ENCODE assay signal across 9 mouse cellular contexts in genomic region chr5:120502147-120502621, GRCm38 (mm10). TPM values are rescaled to one million over a fixed set of nuclear protein-coding genes. Genes with fewer than 3 reads are reported as not detected.
DNase-seq lines count a peak whose midpoint lies in the region; ATAC-seq and TF ChIP-seq lines count a peak whose summit lies in the region.
"Had no signal": no experiment of that assay in that cellular context is flagged by ENCODE, and none has a peak within 500 bp of the region (broad histone marks: within the 10 kb centered on the region; RNA-seq: fewer than 3 reads in every experiment).

No protein-coding gene starts in this region.

- WGBS in lung, postnatal 0 days: 60% methylated on average over 9 of the region's 9 CpGs
- 57% methylated on average over 9 of the region's 9 CpGs for WGBS in lung, adult 2 months
- 49% methylated on average over 9 of the region's 9 CpGs for WGBS in embryonic facial prominence, embryonic 15.5 days
- WGBS in midbrain, embryonic 15.5 days: 73% methylated on average over 9 of the region's 9 CpGs

- no peaks in the 10 kb centered on the region for H3K36me3 ChIP-seq in lung, postnatal 0 days (ENCODE audit: insufficient read depth, low read length)
- H3K36me3 ChIP-seq in embryonic facial prominence, embryonic 15.5 days: 0 out of 2 replicates have a peak, but pooled peaks cover 5% of the 10 kb centered on the region
- no peaks in the 10 kb centered on the region for H3K36me3 ChIP-seq in midbrain, embryonic 15.5 days (replicated peaks)

- ATAC-seq in lung, postnatal 0 days: no peak
- no peak for ATAC-seq in embryonic facial prominence, embryonic 15.5 days (ENCODE audit: insufficient number of reproducible peaks, low FRiP score, low TSS enrichment, low read depth)
- ATAC-seq in midbrain, embryonic 15.5 days (replicated peaks): no peak
- ATAC-seq in megakaryocyte progenitor cell, adult 5-6 weeks (replicated peaks; ENCODE audit: poor library complexity): no peak

- TF ChIP-seq POLR2A in lung, adult 2 months (IDR thresholded peaks at IDR 0.05; ENCODE audit: borderline replicate concordance, extremely low read depth, low read depth, low read length): no peak

- no peaks in the 10 kb centered on the region for H3K9me3 ChIP-seq in lung, postnatal 0 days (ENCODE audit: low read length)
- H3K9me3 ChIP-seq in embryonic facial prominence, embryonic 15.5 days (replicated peaks): no peaks in the 10 kb centered on the region
- H3K9me3 ChIP-seq in midbrain, embryonic 15.5 days: no peaks in the 10 kb centered on the region

- H3K27me3 ChIP-seq in lung, postnatal 0 days (replicated peaks; ENCODE audit: insufficient read depth, low read length): no peaks in the 10 kb centered on the region
- no peaks in the 10 kb centered on the region for H3K27me3 ChIP-seq in embryonic facial prominence, embryonic 15.5 days
- no peaks in the 10 kb centered on the region for H3K27me3 ChIP-seq in midbrain, embryonic 15.5 days (replicated peaks)

- no peak overlapping the region for H3K27ac ChIP-seq in lung, postnatal 0 days (ENCODE audit: low read length)
- H3K27ac ChIP-seq in embryonic facial prominence, embryonic 15.5 days (replicated peaks): no peak overlapping the region
- H3K27ac ChIP-seq in midbrain, embryonic 15.5 days: no peak overlapping the region

- no peak for DNase-seq in lung, postnatal 0 days (ENCODE audit: low spot score)
- DNase-seq in lung, adult 2 months: no peak
- DNase-seq in layer of hippocampus, adult 9-11 months: peak; percentile 70
- no peak for DNase-seq in spleen, adult 18-20 months
- no peak for DNase-seq in ovary, postnatal 36 days (ENCODE audit: low spot score)

- peak overlapping the region; percentile 84; the same call in 1 of the 2 replicates for H3K9ac ChIP-seq in lung, postnatal 0 days (replicated peaks; ENCODE audit: low read depth)
- H3K9ac ChIP-seq in embryonic facial prominence, embryonic 15.5 days: no peak overlapping the region
- H3K9ac ChIP-seq in midbrain, embryonic 15.5 days: peak overlapping the region; percentile 89

- TF ChIP-seq EP300 in lung, postnatal 0 days (IDR thresholded peaks at IDR 0.05): no peak

- H3K4me2 ChIP-seq in lung, postnatal 0 days (replicated peaks; ENCODE audit: low read depth, low read length): peak overlapping the region; percentile 98; the same call in 1 of the 2 replicates
- peak overlapping the region; percentile 93 for H3K4me2 ChIP-seq in embryonic facial prominence, embryonic 15.5 days (replicated peaks)
- H3K4me2 ChIP-seq in midbrain, embryonic 15.5 days: peak overlapping the region; percentile 92

- peaks cover 6% of the 10 kb centered on the region; the same call in 1 of the 2 replicates for H3K4me1 ChIP-seq in lung, postnatal 0 days (ENCODE audit: insufficient read depth, low read depth, low read length)
- peaks cover 12% of the 10 kb centered on the region for H3K4me1 ChIP-seq in lung, adult 2 months (ENCODE audit: control insufficient read depth, insufficient read depth, low read length)
- H3K4me1 ChIP-seq in embryonic facial prominence, embryonic 15.5 days: peaks cover 27% of the 10 kb centered on the region
- peaks cover 17% of the 10 kb centered on the region for H3K4me1 ChIP-seq in midbrain, embryonic 15.5 days

- no peak overlapping the region for H3K4me3 ChIP-seq in lung, postnatal 0 days (ENCODE audit: low read depth, low read length)
- no peak overlapping the region for H3K4me3 ChIP-seq in lung, adult 2 months (replicated peaks; ENCODE audit: extremely low read depth, low read depth, low read length)
- H3K4me3 ChIP-seq in embryonic facial prominence, embryonic 15.5 days (replicated peaks): peak overlapping the region; percentile 73
- peak overlapping the region; percentile 90 for H3K4me3 ChIP-seq in midbrain, embryonic 15.5 days

- no peak for TF ChIP-seq CTCF in lung, postnatal 0 days (IDR thresholded peaks at IDR 0.05)
- no peak for TF ChIP-seq CTCF in lung, adult 2 months (IDR thresholded peaks at IDR 0.05; ENCODE audit: insufficient read depth, low read length)

RNA-seq across cellular contexts. Expression of gene Plbd2, which starts 1.2 kb away (rescaled TPM):
- polyA plus RNA-seq in lung, postnatal 0 days (2015; fragmentation: Nextera tagmentation; extraction: Ambion mirVana): 63.1 and 69.2 TPM in 2 replicates
- polyA plus RNA-seq in lung, adult 2 months (2012; rRNA removed): 40.0 and 42.7 TPM in 2 replicates
- 58.6 and 67.9 TPM in 2 replicates for polyA plus RNA-seq in embryonic facial prominence, embryonic 15.5 days (2015; fragmentation: Nextera tagmentation; extraction: Ambion mirVana)
- polyA plus RNA-seq in midbrain, embryonic 15.5 days (2015; fragmentation: Nextera tagmentation; extraction: Ambion mirVana): 36.8 and 37.2 TPM in 2 replicates
- total RNA-seq in megakaryocyte progenitor cell, adult 5-6 weeks (2015): 8.3 and 9.8 TPM in 2 replicates
- total RNA-seq in megakaryocyte progenitor cell, adult 5-6 weeks (2017): 6.9 and 8.7 TPM in 2 replicates

RNA-seq across cellular contexts. Expression of gene Slc8b1, which starts 8.8 kb away (rescaled TPM):
- 12.1 and 14.7 TPM in 2 replicates for polyA plus RNA-seq in lung, postnatal 0 days (2015; fragmentation: Nextera tagmentation; extraction: Ambion mirVana)
- 37.0 and 40.0 TPM in 2 replicates for polyA plus RNA-seq in lung, adult 2 months (2012; rRNA removed)
- polyA plus RNA-seq in embryonic facial prominence, embryonic 15.5 days (2015; fragmentation: Nextera tagmentation; extraction: Ambion mirVana): 9.0 and 9.3 TPM in 2 replicates
- polyA plus RNA-seq in midbrain, embryonic 15.5 days (2015; fragmentation: Nextera tagmentation; extraction: Ambion mirVana): 1.6 and 2.5 TPM in 2 replicates
- 21.1 and 23.5 TPM in 2 replicates for total RNA-seq in megakaryocyte progenitor cell, adult 5-6 weeks (2015)
- total RNA-seq in megakaryocyte progenitor cell, adult 5-6 weeks (2017): 31.8 and 32.5 TPM in 2 replicates

RNA-seq across cellular contexts. Expression of gene Sds, which starts 25.9 kb away (rescaled TPM):
- polyA plus RNA-seq in lung, postnatal 0 days (2015; fragmentation: Nextera tagmentation; extraction: Ambion mirVana): not detected in 2 replicates
- 0.65 and 0.70 TPM in 2 replicates for polyA plus RNA-seq in lung, adult 2 months (2012; rRNA removed)
- not detected in 2 replicates for polyA plus RNA-seq in embryonic facial prominence, embryonic 15.5 days (2015; fragmentation: Nextera tagmentation; extraction: Ambion mirVana)
- 0.36 TPM in 1 of 2 replicates, not detected in the other for polyA plus RNA-seq in midbrain, embryonic 15.5 days (2015; fragmentation: Nextera tagmentation; extraction: Ambion mirVana)
- total RNA-seq in megakaryocyte progenitor cell, adult 5-6 weeks (2015): not detected in 2 replicates
- total RNA-seq in megakaryocyte progenitor cell, adult 5-6 weeks (2017): not detected in 2 replicates
- total RNA-seq: common myeloid progenitor, adult 5-6 weeks had no signal

RNA-seq across cellular contexts. Expression of gene Sdsl, which starts 29.6 kb away (rescaled TPM):
- polyA plus RNA-seq in lung, postnatal 0 days (2015; fragmentation: Nextera tagmentation; extraction: Ambion mirVana): 1.7 and 1.8 TPM in 2 replicates
- 2.1 and 2.3 TPM in 2 replicates for polyA plus RNA-seq in lung, adult 2 months (2012; rRNA removed)
- polyA plus RNA-seq in embryonic facial prominence, embryonic 15.5 days (2015; fragmentation: Nextera tagmentation; extraction: Ambion mirVana): 0.95 and 1.7 TPM in 2 replicates
- polyA plus RNA-seq in midbrain, embryonic 15.5 days (2015; fragmentation: Nextera tagmentation; extraction: Ambion mirVana): 5.6 and 6.0 TPM in 2 replicates
- total RNA-seq in megakaryocyte progenitor cell, adult 5-6 weeks (2015): 1.6 and 7.1 TPM in 2 replicates
- total RNA-seq in megakaryocyte progenitor cell, adult 5-6 weeks (2017): 3.2 and 9.0 TPM in 2 replicates

Comparison
In these comparisons a context has a peak if more than half of its experiments do, and no peak if none do; other contexts are left out.
1. H3K4me3 ChIP-seq: peak in embryonic facial prominence, embryonic 15.5 days (single experiment) and midbrain, embryonic 15.5 days (single experiment); none in lung, postnatal 0 days (single experiment) and lung, adult 2 months (single experiment).
2. Peak in every context shown above with its lines, with median percentiles within 50 percentile points of each other: H3K4me2 ChIP-seq.